In the genomic region with DNA sequence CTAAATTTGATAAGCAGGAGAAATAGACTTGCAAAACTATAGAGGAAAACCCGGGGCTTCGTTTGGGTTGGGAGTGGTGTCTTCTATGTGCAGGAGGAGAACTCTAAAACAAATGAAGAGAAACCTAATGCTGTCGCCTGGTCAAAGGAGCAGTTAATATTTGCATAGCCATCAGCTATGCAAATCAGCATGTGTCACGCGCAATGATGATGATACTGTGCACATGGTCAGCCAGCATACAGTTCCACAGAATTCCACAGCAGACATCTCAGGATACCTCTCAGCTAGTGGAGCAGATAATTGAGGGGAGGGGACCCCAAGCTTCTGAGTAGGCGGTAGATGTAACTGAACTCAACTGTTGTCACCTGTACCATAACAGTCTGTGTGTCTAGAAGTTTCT, we compare ENCODE assay signal across 22 mouse cellular contexts.
DNase-seq lines count a peak whose midpoint lies in the region; ATAC-seq and TF ChIP-seq lines count a peak whose summit lies in the region.
"Had no signal": no experiment of that assay in that cellular context is flagged by ENCODE, and none has a peak within 500 bp of the region (broad histone marks: within the 10 kb centered on the region; RNA-seq: fewer than 3 reads in every experiment).

No protein-coding gene starts in this region.

- no peak for TF ChIP-seq CTCF in E14TG2a.4 (conservative IDR thresholded peaks at IDR 0.05; ENCODE audit: low read length)

- 0 out of 2 replicates have a peak, but pooled peaks cover 5% of the 10 kb centered on the region for H3K36me3 ChIP-seq in E14TG2a.4 (ENCODE audit: insufficient read depth, low read length)
- H3K36me3 ChIP-seq: forebrain, embryonic 15.5 days; G1E had no signal

- DNase-seq in ES-CJ7 (ENCODE audit: low read depth, low spot score) (peak; percentile 21), ZHBTc4 (ENCODE audit: low read depth, low spot score) (peak; percentile 67)
- DNase-seq in cerebellum, postnatal 10 days, result no peak
- DNase-seq in layer of hippocampus, postnatal 14 days (ENCODE audit: low spot score in 2 of 2), result no peak
- DNase-seq: adrenal gland, adult 8-10 months; adrenal gland, postnatal 14 days; adrenal gland, postnatal 36 days; cerebellum, adult 11 months; cerebellum, adult 18-20 months; cerebellum, adult 8-10 months; cerebellum, adult 9-11 months; cerebellum, postnatal 25 days; forebrain, postnatal 0 days had no signal

- peaks cover 17% of the 10 kb centered on the region for H3K4me1 ChIP-seq in E14TG2a.4 (replicated peaks; ENCODE audit: low read depth, low read length)
- H3K4me1 ChIP-seq: embryonic facial prominence, embryonic 12.5 days; forebrain, embryonic 13.5 days; forebrain, embryonic 15.5 days had no signal

- peak overlapping the region; percentile 69 for H3K4me3 ChIP-seq in E14TG2a.4 (replicated peaks; ENCODE audit: low read length)
- H3K4me3 ChIP-seq: embryonic facial prominence, embryonic 10.5 days; embryonic facial prominence, embryonic 12.5 days; forebrain, embryonic 13.5 days; forebrain, embryonic 15.5 days had no signal

- ATAC-seq in CD4-positive, CD25-positive, alpha-beta regulatory T cell, adult 4 months, result no peak
- ATAC-seq: activated CD4-positive, CD25-positive, alpha-beta regulatory T cell, adult 4 months; forebrain, embryonic 13.5 days; forebrain, embryonic 15.5 days; forebrain, postnatal 0 days; Patski had no signal

- peaks cover 9% of the 10 kb centered on the region for H3K27me3 ChIP-seq in E14TG2a.4 (ENCODE audit: insufficient read depth, low read length)
- H3K27me3 ChIP-seq: embryonic facial prominence, embryonic 12.5 days; forebrain, embryonic 13.5 days; forebrain, embryonic 15.5 days had no signal

- peaks cover 20% of the 10 kb centered on the region for H3K9me3 ChIP-seq in E14TG2a.4 (ENCODE audit: low read length)
- H3K9me3 ChIP-seq: embryonic facial prominence, embryonic 10.5 days; embryonic facial prominence, embryonic 12.5 days; forebrain, embryonic 13.5 days; forebrain, embryonic 15.5 days; G1E had no signal

Comparison
In these comparisons a context has a peak if more than half of its experiments do, and no peak if none do; other contexts are left out.
1. DNase-seq: peak in ES-CJ7 (single experiment) and ZHBTc4 (single experiment); none in cerebellum, postnatal 10 days (0 of 2) and layer of hippocampus, postnatal 14 days (0 of 2).